Mouse (Mus musculus): ENCODE measurements around the gene Tmem164. TPM values are rescaled to one million over a fixed set of nuclear protein-coding genes. Genes with fewer than 3 reads are reported as not detected.

The Tmem164 gene
- polyA plus RNA-seq, 2 experiments from 2014 or later, result 20.1 to 23.9 TPM

DNA sequence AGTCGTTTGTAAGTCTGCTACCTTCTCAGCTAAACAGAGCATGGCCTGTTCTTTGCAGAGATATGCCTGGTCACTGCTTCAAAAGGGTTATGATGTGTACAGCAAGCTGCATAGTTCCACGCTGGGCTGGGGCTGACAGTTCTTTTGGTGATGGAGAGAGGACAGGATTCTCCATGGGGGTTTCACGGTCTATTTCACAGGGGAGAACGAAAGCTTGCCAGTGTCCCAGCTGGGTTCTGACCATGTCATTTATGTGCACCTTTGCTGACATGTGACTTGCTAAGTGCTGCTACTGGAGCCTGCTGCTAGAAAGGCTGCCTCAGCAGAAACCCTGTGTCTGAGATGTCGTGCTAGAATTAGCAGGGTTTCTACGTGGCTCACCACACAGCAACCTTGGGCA is 74.3 kb downstream of the Tmem164 start:
- ATAC-seq, result no peak

DNA sequence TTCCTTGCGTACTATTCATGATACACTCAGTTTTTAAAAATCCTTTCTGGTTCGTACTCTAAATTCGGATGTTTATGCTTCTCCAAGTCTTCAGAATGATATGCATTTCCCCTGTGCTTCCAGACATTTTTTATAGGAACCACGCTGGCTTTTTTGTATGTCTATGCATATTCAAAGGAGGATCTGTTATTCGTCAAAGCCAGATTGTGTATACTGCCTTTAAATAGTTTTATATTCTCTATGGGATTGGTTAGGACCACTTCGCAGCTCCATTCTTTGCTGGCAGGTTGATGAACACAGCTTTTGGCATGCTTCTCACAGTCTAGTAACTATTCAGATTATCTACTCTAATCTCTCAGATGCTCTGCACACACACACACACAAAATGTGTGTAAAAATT is 79.2 kb downstream of the Tmem164 start:
- no peak for ATAC-seq

DNA sequence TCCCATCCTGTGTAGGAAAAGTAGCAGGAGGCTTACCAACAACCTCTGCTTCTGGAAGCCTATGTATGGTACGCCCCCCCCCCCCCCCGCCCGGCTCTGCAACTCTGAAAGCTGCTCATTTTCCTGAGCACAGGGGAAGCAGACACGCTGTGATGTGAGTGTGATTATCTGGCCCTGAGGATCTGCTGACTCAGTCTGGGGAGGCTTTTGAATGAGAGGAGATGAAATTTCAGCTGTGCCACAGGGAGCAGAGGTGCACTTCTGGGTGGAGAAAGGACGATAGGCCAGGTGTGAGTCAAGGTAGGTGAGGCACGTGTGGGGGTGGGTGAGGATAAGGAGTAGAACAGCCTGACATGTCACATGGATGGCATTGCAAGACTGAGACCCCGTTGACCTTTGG is 82.1 kb downstream of the Tmem164 start:
- no peak for ATAC-seq

DNA sequence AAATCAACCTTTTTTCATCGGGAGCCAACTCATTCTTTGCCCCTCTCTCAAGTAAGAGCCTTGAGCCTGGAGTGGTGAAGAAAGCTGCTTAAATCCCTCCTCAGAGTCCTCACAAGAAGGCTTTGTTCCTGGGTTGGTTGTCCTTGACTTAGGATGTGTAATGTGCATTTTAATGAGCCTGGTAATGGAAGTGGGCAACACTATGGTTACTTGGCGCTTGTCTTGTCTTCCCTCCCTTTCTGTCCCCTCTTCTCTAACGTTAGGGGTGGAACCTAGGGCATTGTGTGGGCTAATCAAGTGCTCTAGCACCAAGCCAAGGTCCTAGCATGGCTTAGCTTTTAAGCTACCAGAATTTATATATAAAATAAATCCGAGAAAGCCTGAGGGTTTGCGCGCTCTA is 88.5 kb downstream of the Tmem164 start:
- ATAC-seq, result no peak

DNA sequence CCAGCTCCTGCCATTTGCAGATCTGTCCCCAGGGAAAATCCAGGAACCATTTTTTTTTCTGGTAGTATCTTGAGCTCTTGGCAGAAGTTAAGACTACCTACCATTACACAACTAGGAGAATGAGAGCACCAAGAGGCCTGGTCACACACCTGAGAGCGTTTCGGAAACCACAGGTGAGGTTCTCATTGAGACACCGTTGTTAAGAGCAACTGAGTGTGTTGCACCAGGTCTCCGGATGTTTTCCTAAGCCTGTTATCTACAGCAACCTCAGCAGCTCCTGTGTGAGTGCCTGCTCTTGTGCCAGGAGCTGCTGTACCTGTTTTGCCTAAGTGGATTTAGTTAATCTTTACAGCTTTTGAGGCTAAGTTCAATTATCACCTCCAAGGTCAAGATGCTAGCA is 92.5 kb downstream of the Tmem164 start:
- ATAC-seq, result no peak

DNA sequence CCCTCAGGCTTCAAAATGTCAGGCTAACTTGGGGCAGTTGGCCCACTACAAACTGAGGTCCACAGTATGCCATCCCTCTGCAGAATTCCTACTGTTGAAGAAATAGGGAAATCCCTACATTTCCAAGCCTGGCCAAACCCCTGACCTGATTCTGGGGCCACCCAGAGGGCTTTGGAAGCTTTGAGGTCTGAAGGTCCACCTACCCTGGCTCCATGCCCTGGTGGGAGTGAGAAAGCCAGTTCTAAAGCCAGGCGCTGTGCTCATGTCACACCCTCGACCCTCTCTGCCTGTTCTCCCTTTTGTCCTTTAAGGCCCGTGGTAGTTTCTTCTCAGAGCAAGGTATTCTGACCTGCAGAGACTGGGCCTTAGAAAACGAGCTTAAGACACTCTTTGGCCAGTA is 94.9 kb downstream of the Tmem164 start:
- ATAC-seq, result no peak

DNA sequence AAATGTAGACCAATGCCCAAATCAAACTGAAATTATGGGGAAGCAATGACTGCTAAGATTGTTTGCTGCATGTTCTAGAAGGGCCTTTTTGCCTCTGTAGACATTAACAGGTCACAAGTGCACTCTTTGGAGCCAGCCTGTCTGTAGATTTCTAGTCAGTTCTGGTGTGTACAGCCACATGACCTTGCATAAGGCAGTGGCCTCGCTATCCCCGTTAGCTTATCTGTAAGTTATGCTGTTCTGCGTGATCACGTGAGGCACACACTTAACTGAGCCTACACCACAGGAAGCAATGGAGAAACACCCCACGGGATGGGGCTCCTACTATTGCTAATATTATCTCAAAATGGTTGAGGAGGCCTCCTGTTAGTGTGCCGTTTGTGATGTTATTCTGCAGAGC is 97.4 kb downstream of the Tmem164 start:
- no peak for ATAC-seq

DNA sequence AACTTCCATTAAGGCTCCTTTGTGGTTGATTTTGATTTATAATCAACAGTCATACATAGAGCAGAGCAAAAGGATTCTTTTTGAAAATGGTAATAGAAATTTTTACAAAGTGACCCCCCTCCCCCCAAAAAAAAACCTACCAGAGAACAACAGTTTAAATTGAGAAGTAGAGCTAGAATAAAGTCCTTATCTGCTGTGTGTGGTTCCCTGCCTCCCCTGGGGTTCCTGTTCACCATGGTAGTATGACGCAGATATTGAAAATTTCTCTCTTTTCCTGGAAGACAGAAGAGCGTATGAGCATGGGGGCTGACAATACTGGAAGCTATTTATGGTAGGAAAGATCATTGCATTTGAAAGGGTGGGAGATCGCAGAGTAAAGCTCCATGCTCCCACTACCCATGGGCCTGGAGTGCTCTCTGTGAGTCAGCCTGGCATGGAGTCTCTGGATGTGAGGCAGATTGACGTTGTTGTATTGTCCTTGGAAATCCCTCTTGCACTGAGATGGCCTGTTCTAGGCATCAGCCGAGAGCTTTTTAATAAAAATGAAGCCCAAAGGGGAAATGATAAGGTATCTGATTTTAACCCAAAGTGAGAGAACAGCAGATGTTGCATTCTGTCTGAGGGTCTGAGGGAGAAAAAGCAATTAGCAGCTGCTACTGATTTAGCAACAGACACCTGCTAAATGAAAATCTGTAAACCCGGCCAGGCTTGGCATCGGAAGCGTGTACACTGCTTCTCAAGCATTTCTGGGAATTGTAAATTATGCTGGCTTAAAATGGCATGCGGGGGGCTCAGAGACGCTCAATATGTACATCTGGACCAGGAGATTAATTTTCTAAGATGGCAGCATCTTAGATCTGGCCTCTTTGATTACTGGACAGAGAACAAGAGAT is 105.2 kb downstream of the Tmem164 start:
- no peak for ATAC-seq

DNA sequence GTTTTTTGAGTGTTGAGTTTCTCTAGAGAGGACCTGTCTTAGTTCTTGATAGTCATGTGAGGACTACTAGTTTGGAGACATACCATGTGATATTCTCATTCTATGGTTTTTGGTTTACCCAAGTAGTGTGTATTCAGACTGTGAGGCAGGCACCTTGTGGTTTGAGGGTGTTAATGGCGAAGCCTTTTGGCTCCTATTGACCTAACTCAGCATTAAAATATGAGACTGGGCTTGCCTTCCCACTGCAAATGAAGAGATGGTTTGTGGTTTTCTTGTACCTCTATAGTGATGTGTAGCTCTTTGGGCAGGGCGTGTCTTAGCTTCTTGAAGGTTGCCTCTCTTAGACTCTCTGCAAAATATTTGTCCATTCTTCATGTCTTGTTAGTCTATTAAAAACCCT is 111.0 kb downstream of the Tmem164 start:
- peak; percentile 62 for ATAC-seq

DNA sequence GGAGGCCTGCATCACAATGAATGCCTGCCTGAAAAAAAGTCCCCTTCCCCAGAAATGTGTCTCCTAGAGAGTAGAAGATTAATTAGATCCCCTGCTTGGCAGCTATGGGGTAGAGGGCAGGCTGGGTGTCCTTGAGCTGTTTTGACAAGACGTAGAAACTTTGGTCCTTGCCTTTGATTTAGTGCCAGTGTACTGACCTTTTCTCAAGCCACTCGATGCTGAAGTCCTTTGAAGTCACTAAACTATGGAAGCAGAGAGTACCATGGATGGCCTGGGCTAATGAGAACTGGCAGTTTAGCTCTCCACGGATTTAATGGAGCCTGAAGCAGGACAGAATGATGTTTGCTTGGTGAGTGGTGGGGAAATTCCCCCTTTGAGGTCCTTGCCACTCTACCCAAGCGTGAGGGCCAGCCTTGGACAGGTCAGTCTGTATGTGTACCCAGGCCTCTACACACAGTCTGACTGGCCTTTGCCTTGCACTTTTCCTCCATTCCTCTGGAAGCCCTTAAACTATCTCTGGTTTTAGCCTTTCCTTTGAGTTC is 112.9 kb downstream of the Tmem164 start:
- ATAC-seq, result no peak

DNA sequence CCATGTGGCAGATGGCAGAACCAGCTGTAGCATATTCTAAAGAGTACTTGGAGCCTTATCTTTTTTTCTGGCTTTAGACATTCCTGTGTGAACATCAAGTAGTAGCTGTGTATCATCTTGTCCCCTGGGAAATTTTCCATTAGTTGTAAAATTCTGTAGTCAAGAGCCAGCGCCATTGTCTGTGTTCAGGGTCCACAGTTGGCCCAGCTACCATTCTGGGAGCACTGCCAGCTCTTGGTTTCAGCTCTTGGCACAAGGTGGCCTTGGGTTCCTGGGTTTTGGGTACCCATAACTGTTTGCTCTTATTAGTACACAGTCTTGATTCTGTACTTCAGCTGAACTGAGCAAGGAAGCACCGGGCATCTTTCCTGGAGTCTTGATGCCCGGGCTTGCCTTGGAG is 123.4 kb downstream of the Tmem164 start:
- no peak for ATAC-seq

DNA sequence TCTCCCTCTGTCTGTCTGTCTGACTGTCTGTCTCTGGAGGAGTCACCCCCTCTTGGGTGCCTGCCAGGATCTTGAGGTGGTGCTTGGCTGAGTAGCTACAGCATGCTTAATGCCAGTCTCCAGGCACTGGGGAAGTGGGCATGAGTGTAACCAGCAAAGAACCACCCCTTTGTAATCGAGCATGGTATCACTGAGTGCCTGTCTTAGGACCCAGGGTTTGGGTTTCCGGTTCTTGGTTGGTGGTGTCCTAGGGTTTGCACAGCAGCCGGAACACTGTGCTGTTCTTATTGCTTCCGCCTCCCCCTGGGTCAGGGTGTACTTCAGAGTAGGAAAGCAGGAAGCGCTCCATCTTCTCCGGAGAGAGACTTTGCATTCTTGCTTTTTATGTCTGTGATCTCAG is 124.9 kb downstream of the Tmem164 start:
- peak; percentile 73 for ATAC-seq

DNA sequence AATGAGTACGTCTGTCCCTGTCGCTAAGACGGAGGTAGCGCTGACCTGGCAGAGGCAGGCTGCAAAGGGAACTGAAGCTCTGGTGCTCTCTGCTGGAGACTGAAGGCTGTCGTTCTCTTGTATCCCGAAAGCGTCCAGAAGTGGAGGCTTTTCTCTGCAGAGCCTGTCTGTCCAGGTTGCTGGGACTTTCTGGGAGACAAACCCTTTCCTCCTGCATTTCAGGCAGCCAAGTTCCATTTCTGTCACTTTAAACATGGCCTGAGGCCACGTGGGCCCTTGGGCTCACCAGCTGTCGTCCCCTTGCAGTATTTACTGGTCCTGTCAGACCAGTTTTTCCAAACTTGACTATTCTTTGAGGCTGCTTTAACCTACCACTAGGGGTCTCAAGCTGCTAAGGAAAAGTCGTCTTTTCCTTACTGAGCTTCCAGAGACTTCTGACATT is 125.4 kb downstream of the Tmem164 start:
- no peak for ATAC-seq

DNA sequence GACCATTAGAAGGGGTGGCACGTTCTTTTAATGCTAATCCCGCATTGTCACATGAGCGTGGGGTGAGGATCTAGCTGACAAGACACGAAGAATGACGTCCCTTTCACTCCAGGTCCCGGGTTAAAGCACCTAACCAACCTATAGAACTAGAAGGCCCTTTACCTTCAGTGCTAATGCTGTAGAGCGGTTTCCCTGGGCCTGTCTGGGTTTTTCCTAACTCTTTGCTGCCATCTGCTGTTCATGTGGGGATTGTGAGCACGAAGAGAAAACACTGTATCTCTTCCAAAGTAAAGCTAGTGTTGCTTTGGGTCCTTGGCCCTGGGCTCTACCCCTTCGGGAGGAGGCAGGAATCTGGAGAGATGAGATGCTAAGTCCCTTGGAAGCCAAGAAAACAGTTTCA is 127.2 kb downstream of the Tmem164 start:
- ATAC-seq, result peak; percentile 56

DNA sequence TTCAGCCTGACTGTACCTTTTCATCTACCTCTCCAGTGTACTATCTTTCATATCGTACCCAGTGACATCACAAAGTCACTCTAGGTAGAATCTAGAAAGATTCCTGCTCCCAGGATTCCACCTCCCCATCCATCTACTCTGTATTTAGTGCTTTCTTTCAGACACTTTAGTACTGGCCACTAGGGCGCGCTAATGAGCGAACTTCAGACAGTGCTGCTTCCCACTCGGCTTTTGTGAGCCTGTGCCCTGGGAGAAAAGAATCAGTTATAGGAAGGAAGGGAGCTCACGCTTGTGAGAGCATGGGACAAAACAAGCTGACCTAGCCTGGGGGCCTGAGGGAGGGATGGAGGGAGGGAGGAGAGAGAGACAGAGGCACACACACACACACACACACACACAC is 131.9 kb downstream of the Tmem164 start:
- no peak for ATAC-seq

DNA sequence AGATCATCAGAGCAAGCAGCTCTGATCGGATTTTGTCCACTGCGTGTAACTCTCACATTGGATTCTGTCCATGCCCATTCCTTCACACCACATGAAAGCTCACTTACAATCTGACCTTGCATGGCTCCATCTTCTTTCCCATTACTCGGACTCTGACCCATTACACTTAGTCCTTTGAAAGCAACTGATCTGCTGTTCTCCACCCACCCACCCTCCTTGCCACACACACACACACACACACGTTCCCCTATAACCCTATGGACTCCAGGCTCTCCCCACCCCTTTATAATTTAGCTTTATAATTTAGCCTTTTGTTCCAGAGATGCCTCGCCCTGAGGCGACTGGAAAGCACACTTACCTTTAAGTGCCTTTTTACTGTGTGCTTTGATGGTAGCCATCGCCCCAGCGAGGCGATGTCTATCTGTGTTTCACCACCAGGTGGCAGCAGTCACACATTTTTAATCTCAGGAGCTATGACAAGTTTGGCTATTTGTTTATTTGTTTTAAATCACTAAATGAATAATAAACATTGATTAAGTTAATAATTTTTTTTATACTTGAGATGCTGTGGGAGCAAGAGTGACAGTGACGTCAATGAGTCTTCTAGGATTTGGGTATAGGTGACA is 137.0 kb downstream of the Tmem164 start:
- ATAC-seq, result peak; percentile 57

DNA sequence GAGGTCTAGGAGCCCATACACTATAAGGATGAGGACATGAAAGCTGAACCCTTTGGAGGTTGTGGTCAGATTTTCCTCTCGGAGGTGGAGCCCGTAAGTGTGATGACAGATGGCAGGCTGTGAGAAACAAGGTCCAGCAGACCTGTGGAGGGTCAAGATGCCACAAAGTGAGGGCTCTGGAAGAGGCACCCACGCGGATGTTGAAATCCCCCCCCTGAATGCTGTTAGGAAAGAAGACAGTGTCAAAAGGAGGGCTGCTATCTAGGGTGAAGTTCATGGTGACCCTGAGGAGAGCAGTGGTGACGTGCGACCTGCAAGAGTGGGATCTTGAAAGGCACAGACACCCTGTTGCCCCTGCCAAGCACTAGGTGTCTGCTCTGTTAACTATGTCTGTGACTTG is 140.0 kb downstream of the Tmem164 start:
- ATAC-seq, result no peak

DNA sequence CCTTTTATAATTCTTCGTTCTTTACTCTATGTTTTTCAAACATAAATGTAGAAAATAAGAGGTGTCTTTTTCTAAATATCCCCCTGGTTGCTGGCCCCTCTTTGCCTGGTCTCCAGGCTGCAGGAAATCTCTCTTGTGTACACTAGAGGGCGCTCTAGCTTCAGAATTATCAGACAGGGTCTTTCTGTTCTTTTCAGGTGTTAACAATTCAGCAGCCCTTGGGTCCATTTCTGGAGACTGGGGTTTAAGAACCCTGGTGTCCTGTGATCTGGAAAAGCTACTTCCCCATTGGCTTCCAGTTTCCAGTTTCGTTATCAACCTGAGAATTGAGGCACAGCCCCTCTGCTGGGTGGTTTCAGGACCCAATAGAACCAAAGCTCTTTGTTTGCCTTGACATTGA is 140.6 kb downstream of the Tmem164 start:
- no peak for ATAC-seq

DNA sequence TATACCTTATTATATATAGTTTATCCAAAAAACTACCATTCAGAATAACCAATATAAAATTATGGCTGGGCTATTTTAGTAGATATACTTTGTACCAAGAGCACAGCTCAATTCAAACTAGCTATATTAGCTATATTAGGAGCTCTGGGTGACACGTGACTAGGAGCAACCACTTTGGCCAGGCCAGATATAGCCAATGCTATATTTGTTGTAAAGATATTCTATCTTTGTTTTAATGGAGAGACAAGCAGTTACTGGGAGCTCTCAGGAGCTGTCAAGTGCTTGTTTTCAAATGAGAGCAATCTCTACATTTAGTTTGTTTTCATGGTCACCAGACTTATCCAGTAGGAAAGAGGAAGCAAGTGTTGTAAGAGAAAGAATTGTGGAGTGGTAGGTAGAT is 144.1 kb downstream of the Tmem164 start:
- no peak for ATAC-seq

DNA sequence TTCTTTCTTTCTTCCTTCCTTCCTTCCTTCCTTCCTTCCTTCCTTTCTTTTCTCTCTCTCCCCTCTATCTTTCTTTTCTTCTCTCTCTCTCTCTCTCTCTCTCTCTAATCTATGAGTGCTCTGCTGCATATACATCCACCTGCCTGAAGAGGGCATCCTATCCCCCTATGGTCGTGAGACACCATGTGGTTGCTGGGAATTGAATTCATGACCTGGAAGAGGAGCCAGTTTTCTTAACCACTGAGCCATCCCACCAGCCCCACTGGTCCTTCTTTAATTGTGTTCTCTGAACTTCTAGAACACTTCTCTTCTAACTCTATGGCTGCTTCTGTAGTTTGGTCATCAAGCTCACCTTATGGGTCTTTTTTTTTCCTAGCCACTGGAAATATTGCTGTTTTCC is 146.4 kb downstream of the Tmem164 start:
- ATAC-seq, result no peak

DNA sequence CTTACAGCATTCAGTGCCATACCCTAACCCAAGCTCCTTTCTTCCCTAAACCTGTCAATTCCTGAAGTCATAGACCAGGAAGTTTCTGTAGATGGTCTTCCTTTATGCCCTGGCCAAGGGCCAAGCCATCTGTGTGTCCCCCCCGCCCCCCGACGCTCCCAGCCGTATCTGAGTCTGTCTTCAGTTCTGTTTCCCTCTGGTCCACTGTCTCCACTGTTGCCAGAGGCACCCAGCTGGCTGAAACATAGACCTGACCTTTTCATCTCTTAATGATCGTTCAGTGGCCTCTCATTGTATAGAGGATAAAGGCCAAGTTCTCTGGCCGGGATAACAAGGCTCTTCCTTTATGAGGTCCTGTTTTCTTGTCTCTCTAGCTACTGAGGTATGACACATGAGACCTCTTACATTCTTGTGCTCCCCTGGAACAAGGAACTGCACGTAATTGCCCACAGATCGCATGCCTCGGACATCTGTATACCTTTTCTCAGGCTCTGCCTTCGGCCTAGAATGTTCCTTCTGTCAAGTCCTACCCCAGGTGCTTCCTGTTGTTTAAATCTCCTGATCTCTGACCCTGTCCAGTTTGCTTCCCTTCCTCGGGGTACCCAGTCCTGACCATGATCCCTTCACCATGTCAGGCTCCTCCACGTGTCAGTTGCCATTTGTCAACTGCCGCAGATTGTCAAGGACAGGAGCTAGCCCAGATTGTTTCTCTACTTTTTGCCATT is 147.1 kb downstream of the Tmem164 start:
- no peak for ATAC-seq

DNA sequence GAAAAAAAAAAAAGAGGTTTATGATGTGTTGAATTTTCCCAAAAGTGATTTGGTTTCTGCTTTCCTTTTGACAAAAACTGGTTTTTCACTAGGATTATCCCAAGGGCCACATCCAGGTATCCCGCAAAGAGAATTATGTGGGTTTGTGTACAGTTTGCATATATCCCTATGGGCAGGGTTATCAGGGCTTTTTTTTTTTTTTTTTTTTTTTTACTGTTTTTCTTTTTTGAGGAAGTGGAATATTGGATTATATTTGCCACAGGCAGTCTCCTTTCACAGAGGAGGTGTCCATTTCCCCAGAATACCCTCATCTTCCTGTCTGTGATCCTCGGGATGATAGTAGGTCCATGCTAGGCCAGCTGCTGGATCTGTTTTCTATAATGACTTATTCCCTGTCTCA is 148.1 kb downstream of the Tmem164 start:
- no peak for ATAC-seq

DNA sequence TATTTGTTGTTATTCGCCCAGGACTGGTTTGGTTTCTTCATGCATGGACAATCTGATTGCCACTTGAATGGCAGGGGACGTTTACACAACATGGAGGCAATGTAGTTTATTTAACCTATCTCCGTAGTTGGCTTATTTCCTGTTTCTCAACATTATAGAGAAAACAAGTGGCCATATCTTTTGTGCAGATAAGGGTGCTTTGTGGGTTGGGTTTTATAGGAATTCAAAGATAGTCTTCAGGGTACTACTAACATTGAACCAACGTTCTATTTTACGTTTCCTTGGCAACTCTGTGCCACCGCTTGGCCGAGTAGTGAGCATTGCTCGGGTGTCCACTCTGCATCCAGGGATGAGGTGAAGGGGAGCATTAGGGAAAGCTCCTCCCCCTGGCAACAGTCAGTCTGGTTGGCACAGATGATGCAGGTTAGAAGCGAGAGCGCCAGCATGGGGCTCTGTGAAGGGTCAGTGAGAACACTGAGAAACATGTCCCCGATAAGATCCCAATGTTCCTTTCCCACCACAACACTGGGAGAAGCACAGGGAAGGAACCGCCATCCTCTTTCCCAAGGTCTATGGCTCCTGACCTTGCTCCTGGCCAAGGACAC is 148.8 kb downstream of the Tmem164 start:
- no peak for ATAC-seq
